Mouse (Mus musculus): ENCODE measurements around the gene Rcor1.

Rcor1 gene

GRCm38 (mm10) chr12:111018068-111018467, 21.1 kb upstream of the Rcor1 start:
- in situ Hi-C loops (cut with MboI; ENCODE audit: unreplicated experiment in 2 of 2) = loop anchor here in 1 of 2 experiments (10.0 kb wide), 1 partner anchor 603 kb away; no protein-coding TSS in a partner anchor

GRCm38 (mm10) chr12:111019086-111019485, 20.1 kb upstream of the Rcor1 start:
- in situ Hi-C loops (cut with MboI; ENCODE audit: unreplicated experiment in 2 of 2) = loop anchor here in 1 of 2 experiments (10.0 kb wide), 1 partner anchor 604 kb away; no protein-coding TSS in a partner anchor

GRCm38 (mm10) chr12:111021138-111021537, 18.0 kb upstream of the Rcor1 start:
- in situ Hi-C loops (cut with MboI; ENCODE audit: unreplicated experiment in 2 of 2) = no loop called here

- in situ Hi-C loops (cut with MboI; ENCODE audit: unreplicated experiment in 2 of 2) = no loop called here
Observed at GRCm38 (mm10) chr12:111021577-111021976, 17.6 kb upstream of the Rcor1 start.

GRCm38 (mm10) chr12:111028176-111029167, 10.7 kb upstream of the Rcor1 start:
- in situ Hi-C loops (cut with MboI; ENCODE audit: unreplicated experiment in 2 of 2) = no loop called here

- in situ Hi-C loops (cut with MboI; ENCODE audit: unreplicated experiment in 2 of 2) = no loop called here
Observed at GRCm38 (mm10) chr12:111029291-111029890, 9.8 kb upstream of the Rcor1 start.

GRCm38 (mm10) chr12:111032839-111033238, 6.3 kb upstream of the Rcor1 start:
- in situ Hi-C loops (cut with MboI; ENCODE audit: unreplicated experiment in 2 of 2) = no loop called here

- in situ Hi-C loops (cut with MboI; ENCODE audit: unreplicated experiment in 2 of 2) = no loop called here
Observed at GRCm38 (mm10) chr12:111035182-111035824, 3.8 kb upstream of the Rcor1 start.

GRCm38 (mm10) chr12:111036198-111036775, 2.9 kb upstream of the Rcor1 start:
- in situ Hi-C loops (cut with MboI; ENCODE audit: unreplicated experiment in 2 of 2) = no loop called here

GRCm38 (mm10) chr12:111037241-111038180, 1.6 kb upstream of the Rcor1 start:
- in situ Hi-C loops (cut with MboI; ENCODE audit: unreplicated experiment in 2 of 2) = no loop called here

- in situ Hi-C loops (cut with MboI; ENCODE audit: unreplicated experiment in 2 of 2) = no loop called here
Observed at GRCm38 (mm10) chr12:111038231-111038975, 748 bp upstream of the Rcor1 start.

- in situ Hi-C loops (cut with MboI; ENCODE audit: unreplicated experiment in 2 of 2) = no loop called here
Observed at GRCm38 (mm10) chr12:111039771-111040530, 800 bp downstream of the Rcor1 start.

- in situ Hi-C loops (cut with MboI; ENCODE audit: unreplicated experiment in 2 of 2) = no loop called here
Observed at GRCm38 (mm10) chr12:111040531-111040860, 1.3 kb downstream of the Rcor1 start.

- in situ Hi-C loops (cut with MboI; ENCODE audit: unreplicated experiment in 2 of 2) = no loop called here
Observed at GRCm38 (mm10) chr12:111041196-111041595, 2.0 kb downstream of the Rcor1 start.

GRCm38 (mm10) chr12:111042365-111042764, 3.2 kb downstream of the Rcor1 start:
- in situ Hi-C loops (cut with MboI; ENCODE audit: unreplicated experiment in 2 of 2) = no loop called here

GRCm38 (mm10) chr12:111044880-111045279, 5.7 kb downstream of the Rcor1 start:
- in situ Hi-C loops (cut with MboI; ENCODE audit: unreplicated experiment in 2 of 2) = no loop called here

GRCm38 (mm10) chr12:111046866-111047265, 7.7 kb downstream of the Rcor1 start:
- in situ Hi-C loops (cut with MboI; ENCODE audit: unreplicated experiment in 2 of 2) = no loop called here

GRCm38 (mm10) chr12:111048201-111048600, 9.1 kb downstream of the Rcor1 start:
- in situ Hi-C loops (cut with MboI; ENCODE audit: unreplicated experiment in 2 of 2) = no loop called here
